Comparison of ENCODE assay signal across 15 mouse cellular contexts in genomic region chr9:37368860-37369259, GRCm38 (mm10). TPM values are rescaled to one million over a fixed set of nuclear protein-coding genes. Genes with fewer than 3 reads are reported as not detected.
A peak's percentile ranks its signal among the peaks of the same experiment; 100 is the strongest.
DNase-seq lines count a peak whose midpoint lies in the region; TF ChIP-seq lines count a peak whose summit lies in the region.
"Had no signal": no experiment of that assay in that cellular context is flagged by ENCODE, and none has a peak within 500 bp of the region (broad histone marks: within the 10 kb centered on the region; RNA-seq: fewer than 3 reads in every experiment).

No protein-coding gene starts in this region.

- peak; percentile 98 for DNase-seq in heart, adult 11 months
- DNase-seq in heart, embryonic 10.5 days (ENCODE audit: low spot score): no peak
- peak; percentile 69 for DNase-seq in kidney, adult 11 months
- DNase-seq in lung, postnatal 14 days: peak; percentile 50
- DNase-seq in embryo, embryonic 9.5 days (ENCODE audit: extremely low spot score): no peak
- DNase-seq in limb, embryonic 10.5 days (ENCODE audit: low spot score): no peak
- DNase-seq in spleen, adult 12 weeks (ENCODE audit: low spot score): no peak
- DNase-seq: adrenal gland, postnatal 25 days had no signal

- TF ChIP-seq POLR2A in cortical plate, adult 2 months (IDR thresholded peaks at IDR 0.05; ENCODE audit: extremely low read depth, insufficient read depth, low read length): no peak

- H3K27ac ChIP-seq in heart, embryonic 10.5 days: no peak overlapping the region
- peak overlapping the region; percentile 92 for H3K27ac ChIP-seq in cortical plate, adult 2 months (ENCODE audit: insufficient read depth, low read length)
- H3K27ac ChIP-seq in limb, embryonic 10.5 days: no peak overlapping the region
- H3K27ac ChIP-seq: embryonic facial prominence, embryonic 12.5 days; limb, embryonic 12.5 days had no signal

- no peaks in the 10 kb centered on the region for H3K27me3 ChIP-seq in heart, embryonic 10.5 days (ENCODE audit: insufficient read depth, poor library complexity, severe bottlenecking)
- H3K27me3 ChIP-seq in limb, embryonic 10.5 days (ENCODE audit: low read depth, poor library complexity, severe bottlenecking): no peaks in the 10 kb centered on the region
- H3K27me3 ChIP-seq: embryonic facial prominence, embryonic 12.5 days had no signal

- no peaks in the 10 kb centered on the region for H3K36me3 ChIP-seq in heart, embryonic 10.5 days
- H3K36me3 ChIP-seq in limb, embryonic 10.5 days: no peaks in the 10 kb centered on the region
- H3K36me3 ChIP-seq: embryonic facial prominence, embryonic 12.5 days; limb, embryonic 12.5 days had no signal

- H3K4me1 ChIP-seq in heart, embryonic 10.5 days: no peaks in the 10 kb centered on the region
- H3K4me1 ChIP-seq in cortical plate, adult 2 months (ENCODE audit: control insufficient read depth, insufficient read depth, low read length): peaks cover 2% of the 10 kb centered on the region; the same call in 1 of the 2 replicates
- H3K4me1 ChIP-seq in limb, embryonic 10.5 days: no peaks in the 10 kb centered on the region
- H3K4me1 ChIP-seq: embryonic facial prominence, embryonic 12.5 days; limb, embryonic 12.5 days had no signal

- H3K4me3 ChIP-seq in heart, embryonic 10.5 days: no peak overlapping the region
- peak overlapping the region; percentile 51 for H3K4me3 ChIP-seq in cortical plate, adult 2 months (ENCODE audit: insufficient read depth, low read length)
- no peak overlapping the region for H3K4me3 ChIP-seq in limb, embryonic 10.5 days
- H3K4me3 ChIP-seq: embryonic facial prominence, embryonic 12.5 days; limb, embryonic 12.5 days; myocyte had no signal

- no peak for TF ChIP-seq CTCF in cortical plate, adult 2 months (IDR thresholded peaks at IDR 0.05; ENCODE audit: extremely low read depth, insufficient read depth, low read length)

- WGBS in heart, embryonic 10.5 days: 64% methylated on average over 8 of the region's 8 CpGs
- WGBS in limb, embryonic 10.5 days: 78% methylated on average over 8 of the region's 8 CpGs

- H3K9me3 ChIP-seq in heart, embryonic 10.5 days: no peaks in the 10 kb centered on the region
- no peaks in the 10 kb centered on the region for H3K9me3 ChIP-seq in limb, embryonic 10.5 days (replicated peaks)
- H3K9me3 ChIP-seq: embryonic facial prominence, embryonic 12.5 days; limb, embryonic 12.5 days had no signal

RNA-seq across cellular contexts. Expression of gene Hepacam, which starts 1.7 kb away (rescaled TPM):
- polyA plus RNA-seq in heart, embryonic 10.5 days (2016; fragmentation: Nextera tagmentation; extraction: Ambion mirVana): 0.04 TPM in 1 of 2 replicates, not detected in the other
- 91.0 and 95.7 TPM in 2 replicates for polyA plus RNA-seq in cortical plate, adult 2 months (2012; rRNA removed)
- polyA plus RNA-seq in limb, embryonic 10.5 days (2016; fragmentation: Nextera tagmentation; extraction: Ambion mirVana): 0.04 TPM in 1 of 2 replicates, not detected in the other
- polyA plus RNA-seq: CD4-positive, CD25-positive, alpha-beta regulatory T cell, adult 4 months; embryonic facial prominence, embryonic 12.5 days; heart, embryonic 14.5 days; limb, embryonic 12.5 days; myocyte; stomach, embryonic 14.5 days had no signal

RNA-seq across cellular contexts. Expression of gene Ccdc15, which starts 20.6 kb away (rescaled TPM):
- 5.1 and 5.8 TPM in 2 replicates for polyA plus RNA-seq in heart, embryonic 10.5 days (2016; fragmentation: Nextera tagmentation; extraction: Ambion mirVana)
- 1.4 and 1.5 TPM in 2 replicates for polyA plus RNA-seq in cortical plate, adult 2 months (2012; rRNA removed)
- polyA plus RNA-seq in limb, embryonic 10.5 days (2016; fragmentation: Nextera tagmentation; extraction: Ambion mirVana): 8.3 and 8.8 TPM in 2 replicates

RNA-seq across cellular contexts. Expression of gene Robo4, which starts 32.8 kb away (rescaled TPM):
- polyA plus RNA-seq in heart, embryonic 10.5 days (2016; fragmentation: Nextera tagmentation; extraction: Ambion mirVana): 2.0 and 4.0 TPM in 2 replicates
- polyA plus RNA-seq in cortical plate, adult 2 months (2012; rRNA removed): 6.4 and 6.9 TPM in 2 replicates
- 9.9 and 10.3 TPM in 2 replicates for polyA plus RNA-seq in limb, embryonic 10.5 days (2016; fragmentation: Nextera tagmentation; extraction: Ambion mirVana)
- polyA plus RNA-seq: CD4-positive, CD25-positive, alpha-beta regulatory T cell, adult 4 months; myocyte had no signal

Comparison
In these comparisons a context has a peak if more than half of its experiments do, and no peak if none do; other contexts are left out.
1. DNase-seq: peak in heart, adult 11 months (single experiment), kidney, adult 11 months (single experiment) and lung, postnatal 14 days (single experiment); none in heart, embryonic 10.5 days (single experiment), embryo, embryonic 9.5 days (single experiment), limb, embryonic 10.5 days (single experiment) and spleen, adult 12 weeks (single experiment).
2. RNA of gene Hepacam, which starts 1.7 kb away (polyA plus RNA-seq): 91.0 to 95.7 TPM in cortical plate, adult 2 months; 0.04 TPM in limb, embryonic 10.5 days and 0.04 TPM in heart, embryonic 10.5 days; every median in the first group is over 10 times any median in the second.